Mouse (Mus musculus) lung, adult 10 weeks (tissue): ENCODE data around the gene Sbf1. TPM values are rescaled to one million over a fixed set of nuclear protein-coding genes. Genes with fewer than 3 reads are reported as not detected.

ENCODE experiments used
- polyA plus RNA-seq: library from polyadenylated mRNA; stranded (reverse); fragments of 350-450 nt; fragmentation: Illumina TruSeq; extraction: RNeasy Lipid Tissue Mini Kit (QIAGEN cat#74804); gene quantifications from one replicate; pipeline ENCODE4 v1.2.3, GENCODE M21; 2014; ENCODE audit warnings: low read depth, low replicate concordance; ENCODE audit not compliant: insufficient read depth

Gene Sbf1
- 32.8 TPM for polyA plus RNA-seq

DNA sequence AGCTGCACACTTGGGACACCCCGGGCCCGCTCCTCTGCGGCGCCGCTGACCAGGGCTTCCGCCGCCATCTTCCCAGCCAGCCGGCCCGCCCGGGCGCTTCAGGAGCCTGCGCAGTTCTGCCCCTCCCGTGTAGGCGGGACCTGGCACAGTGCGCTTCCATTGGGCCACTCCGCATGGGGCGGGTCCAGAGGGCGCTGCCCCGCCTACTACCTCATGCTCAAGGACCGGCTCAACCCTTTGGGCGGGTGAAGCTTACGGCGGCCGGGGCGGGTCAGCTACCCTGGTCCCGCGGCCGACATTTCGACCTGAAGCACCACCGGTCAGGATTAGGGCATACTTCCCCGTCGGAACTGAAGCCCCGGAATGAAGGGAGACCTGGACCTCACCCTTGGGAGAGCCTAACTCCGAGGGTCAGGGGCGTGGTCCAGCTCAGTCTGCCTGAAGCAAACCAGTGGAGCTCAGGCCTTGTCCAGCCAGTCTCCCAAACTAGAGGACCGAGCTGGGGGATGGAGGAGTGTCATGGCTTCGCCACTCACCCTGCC, at the start of gene Sbf1:
Sbf1 (minus strand) TSS at position 122 of the 542 bp plus-strand sequence.

GRCm38 (mm10) chr15:89355241-89356187, 40.4 kb upstream of the Sbf1 start, which contains the start of the genes Lmf2 and Ncaph2:
Lmf2 (minus strand) TSS chr15:89355659.
Ncaph2 (plus strand) TSS chr15:89355719.

GRCm38 (mm10) chr15:89334271-89334670, 19.2 kb upstream of the Sbf1 start, which contains the start of gene Miox:
Miox (plus strand) TSS chr15:89334398.

GRCm38 (mm10) chr15:89322670-89323522, 7.8 kb upstream of the Sbf1 start, which contains the start of gene Adm2:
Adm2 (plus strand) TSS chr15:89322720.

Other genes starting within 250 kb of the Sbf1 start
- 38.3 TPM for gene Trabd, start 240.2 kb downstream of the Sbf1 start, polyA plus RNA-seq
- 16.0 TPM for gene Selenoo, start 226.2 kb downstream of the Sbf1 start, polyA plus RNA-seq
- 6.4 TPM for gene Tubgcp6, start 192.2 kb downstream of the Sbf1 start, polyA plus RNA-seq
- 10.1 TPM for gene Hdac10, start 186.6 kb downstream of the Sbf1 start, polyA plus RNA-seq
- gene Mapk12, start 174.6 kb downstream of the Sbf1 start, polyA plus RNA-seq: 26.9 TPM
- 8.1 TPM for gene Mapk11, start 165.7 kb downstream of the Sbf1 start, polyA plus RNA-seq
- 120 TPM for gene Plxnb2, start 134.5 kb downstream of the Sbf1 start, polyA plus RNA-seq
- 3.5 TPM for gene Dennd6b, start 118.8 kb downstream of the Sbf1 start, polyA plus RNA-seq
- 13.9 TPM for gene Ppp6r2, start 103.8 kb downstream of the Sbf1 start, polyA plus RNA-seq
- not detected for gene Adm2, start 7.4 kb upstream of the Sbf1 start, polyA plus RNA-seq
- gene Miox, start 19.1 kb upstream of the Sbf1 start, polyA plus RNA-seq: not detected
- 23.1 TPM for gene Lmf2, start 40.3 kb upstream of the Sbf1 start, polyA plus RNA-seq
- gene Ncaph2, start 40.4 kb upstream of the Sbf1 start, polyA plus RNA-seq: 62.3 TPM
- 18.5 TPM for gene Sco2, start 58.5 kb upstream of the Sbf1 start, polyA plus RNA-seq
- gene Tymp, start 61.7 kb upstream of the Sbf1 start, polyA plus RNA-seq: 3.3 TPM
- 25.2 TPM for gene Odf3b, start 64.0 kb upstream of the Sbf1 start, polyA plus RNA-seq
- gene Klhdc7b, start 69.6 kb upstream of the Sbf1 start, polyA plus RNA-seq: not detected
- gene Syce3, start 95.2 kb upstream of the Sbf1 start, polyA plus RNA-seq: not detected
- 5.5 TPM for gene Cpt1b, start 110.6 kb upstream of the Sbf1 start, polyA plus RNA-seq
- gene C730034F03Rik, start 114.3 kb upstream of the Sbf1 start, polyA plus RNA-seq: 0.62 TPM
- gene Gm44502, start 114.4 kb upstream of the Sbf1 start, polyA plus RNA-seq: 0.08 TPM
- 46.8 TPM for gene Chkb, start 114.6 kb upstream of the Sbf1 start, polyA plus RNA-seq
- not detected for gene Mapk8ip2, start 138.6 kb upstream of the Sbf1 start, polyA plus RNA-seq
- gene Arsa, start 162.1 kb upstream of the Sbf1 start, polyA plus RNA-seq: 20.2 TPM
- gene Shank3, start 184.3 kb upstream of the Sbf1 start, polyA plus RNA-seq: 16.7 TPM